Mouse (Mus musculus) embryonic facial prominence, embryonic 12.5 days (tissue): ENCODE measurements around the gene Tmem41a. TPM values are rescaled to one million over a fixed set of nuclear protein-coding genes. Genes with fewer than 3 reads are reported as not detected.

Source experiments
- ATAC-seq: fragments of 200-750 bp; cut with Nextera tagmentation; 2 replicates; pipeline ENCODE4 v1.8.0; 2017; ENCODE audit not compliant: insufficient number of reproducible peaks, insufficient read depth, low FRiP score, low TSS enrichment
- H3K27ac ChIP-seq: fragments of 300-500 bp; sonication (generic); 2 replicates; pipeline ENCODE4 v1.5.1; 2016; ENCODE audit warnings: mild to moderate bottlenecking
- H3K27me3 ChIP-seq: fragments of 300-500 bp; sonication (generic); 2 replicates; pipeline ENCODE4 v1.6.1; 2016; ENCODE audit warnings: mild to moderate bottlenecking, moderate library complexity
- H3K36me3 ChIP-seq: fragments of 300-500 bp; sonication (generic); 2 replicates; pipeline ENCODE4 v1.6.1; 2016; ENCODE audit warnings: mild to moderate bottlenecking
- H3K4me1 ChIP-seq: fragments of 300-500 bp; sonication (generic); 2 replicates; pipeline ENCODE4 v1.6.1; 2016
- H3K4me2 ChIP-seq: fragments of 300-500 bp; sonication (generic); replicated peaks from 2 replicates; pipeline ENCODE4 v1.6.1; 2016; ENCODE audit warnings: mild to moderate bottlenecking, moderate library complexity
- H3K4me3 ChIP-seq: fragments of 300-500 bp; sonication (generic); 2 replicates; pipeline ENCODE4 v1.5.1; 2016; ENCODE audit warnings: mild to moderate bottlenecking
- H3K9ac ChIP-seq: fragments of 300-500 bp; sonication (generic); 2 replicates; pipeline ENCODE4 v1.6.1; 2016; ENCODE audit warnings: mild to moderate bottlenecking, moderate library complexity
- H3K9me3 ChIP-seq: fragments of 300-500 bp; sonication (generic); 2 replicates; pipeline ENCODE4 v1.6.1; 2016; ENCODE audit warnings: mild to moderate bottlenecking, moderate library complexity
- WGBS: fragments of 180-500 bp; shearing (Covaris S2); methylation state at CpG from one replicate; pipeline ENCODE4 v1.1.7; 2016; 5-methylcytosine and 5-hydroxymethylcytosine counted together
- polyA plus RNA-seq: library from polyadenylated mRNA; unstranded; fragments of >200 nt; fragmentation: Nextera tagmentation; extraction: Ambion mirVana; gene quantifications from 2 replicates; pipeline ENCODE4 v1.2.1, GENCODE M21; 2016

Tmem41a gene
- polyA plus RNA-seq, 1 experiment from 2014 or later, result 34.8 TPM

DNA sequence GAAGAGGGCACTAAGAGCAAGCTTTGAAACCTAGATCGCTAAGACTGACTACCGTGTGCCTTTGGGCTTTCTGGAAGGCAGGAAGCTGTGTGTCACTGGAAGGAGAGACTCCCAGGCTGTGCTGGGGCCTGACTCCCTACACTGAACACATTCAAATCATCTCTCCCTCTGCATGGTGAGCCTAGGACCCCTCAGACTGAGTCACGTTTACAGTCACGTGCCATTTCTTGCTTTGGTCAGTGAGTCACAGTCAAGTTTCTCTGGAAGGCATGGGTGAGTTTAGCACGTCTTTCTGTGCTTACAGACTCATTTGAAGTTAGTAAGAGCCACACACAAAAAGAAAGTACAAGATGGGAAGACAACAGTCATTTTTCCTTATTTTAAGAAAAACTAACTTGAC is 46.1 kb downstream of the Tmem41a start:
- no peak overlapping the region for H3K4me2 ChIP-seq
- ATAC-seq, result no peak
- 75% methylated on average over 5 of the region's 5 CpGs for WGBS

DNA sequence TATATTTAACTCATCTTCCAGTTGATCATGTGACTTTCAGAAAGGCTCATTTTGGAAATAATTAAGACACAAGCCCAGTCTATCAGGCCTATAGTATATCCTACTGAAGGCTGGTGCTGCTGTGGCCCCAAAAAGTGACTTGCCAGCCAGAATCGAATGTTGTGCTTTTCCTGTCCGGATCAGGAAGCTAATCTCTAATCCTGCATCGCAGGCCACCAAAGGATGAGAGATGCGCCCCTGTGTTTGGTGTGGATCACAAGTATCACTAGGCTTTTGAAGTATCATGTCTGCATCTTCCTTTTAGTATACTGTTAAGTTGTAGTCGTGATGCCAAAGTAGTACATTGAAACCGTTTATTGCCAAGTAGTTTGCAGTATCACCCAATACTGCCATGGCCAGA is 53.5 kb downstream of the Tmem41a start:
- H3K9ac ChIP-seq, result no peak overlapping the region
- no peak for ATAC-seq
- H3K9me3 ChIP-seq, result no peaks in the 10 kb centered on the region
- H3K4me3 ChIP-seq, result no peak overlapping the region
- WGBS, result 89% methylated on average over 6 of the region's 6 CpGs
- H3K4me1 ChIP-seq, result no peaks in the 10 kb centered on the region
- H3K4me2 ChIP-seq, result no peak overlapping the region
- no peak overlapping the region for H3K27ac ChIP-seq
- 0 out of 2 replicates have a peak, but pooled peaks cover 7% of the 10 kb centered on the region for H3K36me3 ChIP-seq
- H3K27me3 ChIP-seq, result no peaks in the 10 kb centered on the region

More for the DNA sequence above, 46.1 kb downstream of the Tmem41a start:
- H3K27ac ChIP-seq, result no peak overlapping the region
- no peaks in the 10 kb centered on the region for H3K4me1 ChIP-seq
- no peaks in the 10 kb centered on the region for H3K27me3 ChIP-seq
- H3K9me3 ChIP-seq, result no peaks in the 10 kb centered on the region
- H3K9ac ChIP-seq, result no peak overlapping the region
- H3K36me3 ChIP-seq, result 0 out of 2 replicates have a peak, but pooled peaks cover 8% of the 10 kb centered on the region
- H3K4me3 ChIP-seq, result no peak overlapping the region

DNA sequence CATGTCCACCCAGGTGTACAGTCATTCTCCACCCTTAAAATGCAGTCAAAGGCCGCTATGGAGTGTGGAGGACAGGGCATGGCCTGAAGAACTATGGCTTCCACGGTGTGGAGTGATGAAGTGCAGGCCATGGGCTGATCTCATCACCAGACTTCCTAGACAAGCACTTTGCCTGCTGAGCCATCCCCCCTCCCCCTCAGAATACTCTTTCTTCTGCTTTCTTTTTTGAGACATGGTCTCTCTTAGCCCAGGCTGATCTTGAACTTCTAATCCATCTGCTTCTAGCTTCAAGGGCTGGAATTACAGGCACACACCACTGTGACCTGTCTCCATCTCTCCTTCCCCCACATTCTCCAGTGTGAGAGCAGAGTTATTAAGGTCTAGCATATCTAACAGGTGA is 59.8 kb downstream of the Tmem41a start:
- Histone ChIP-seq H3K27ac (no peak overlapping the region), H3K9ac (no peak overlapping the region), H3K9me3 (no peaks in the 10 kb centered on the region), H3K36me3 (0 out of 2 replicates have a peak, but pooled peaks cover 7% of the 10 kb centered on the region), H3K4me1 (no peaks in the 10 kb centered on the region), H3K4me2 (no peak overlapping the region), H3K4me3 (no peak overlapping the region), H3K27me3 (no peaks in the 10 kb centered on the region)
- no peak for ATAC-seq
- WGBS, result 89% methylated on average over 2 of the region's 2 CpGs

Other genes starting within 250 kb of the Tmem41a start
- 2.0 and 2.4 TPM in 2 replicates for gene Ehhadh, start 159.7 kb downstream of the Tmem41a start, polyA plus RNA-seq
- gene Map3k13, start 153.2 kb downstream of the Tmem41a start, polyA plus RNA-seq, result 1.5 and 2.0 TPM in 2 replicates
- 0.14 and 0.28 TPM in 2 replicates for gene Liph, start 48.1 kb upstream of the Tmem41a start, polyA plus RNA-seq
- 62.7 and 68.3 TPM in 2 replicates for gene Senp2, start 61.9 kb upstream of the Tmem41a start, polyA plus RNA-seq
- gene Igf2bp2, start 215.7 kb upstream of the Tmem41a start, polyA plus RNA-seq, result 128 and 132 TPM in 2 replicates